Mouse (Mus musculus): ENCODE measurements at regions not wholly inside any gene's neighbourhood (a gene's known extent, or its start where the extent isn't known, plus 50 kb on each side); places are given as distances from the start of the nearest gene placed in this dataset.

DNA sequence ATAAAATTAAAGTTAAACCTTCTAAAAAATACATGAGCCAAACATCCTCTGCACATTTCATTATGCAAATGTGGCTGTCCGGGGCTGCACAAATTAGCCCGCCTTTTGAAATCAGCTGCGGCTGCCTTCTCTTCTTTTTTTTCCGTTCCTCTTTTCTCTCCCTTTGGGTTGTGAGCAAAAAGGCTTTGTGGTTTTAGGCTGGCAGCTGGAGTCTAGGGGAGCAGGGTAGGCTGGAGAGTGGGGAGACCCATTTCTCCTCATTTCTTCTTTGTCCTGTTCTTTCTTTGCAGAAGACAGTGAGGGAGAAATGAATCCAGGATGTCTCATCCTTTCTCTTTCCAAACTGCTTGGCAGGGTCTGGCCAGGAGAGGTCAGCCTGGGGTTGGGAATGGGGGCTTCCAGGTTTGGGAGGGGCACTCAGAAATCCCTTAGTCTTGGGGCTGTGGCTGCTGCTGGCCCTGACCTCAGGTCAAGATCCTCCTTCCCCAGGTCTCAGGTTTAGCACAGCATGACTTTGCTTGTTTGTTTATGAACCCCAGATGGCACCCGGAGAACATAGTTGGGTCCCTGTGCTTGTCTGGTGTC is 163.2 kb upstream of the 4931429L15Rik start:
- no peak for TF ChIP-seq CTCF (IDR thresholded peaks at IDR 0.05; ENCODE audit: low read depth)
- TF ChIP-seq EP300 (IDR thresholded peaks at IDR 0.05; ENCODE audit: low read depth) = no peak

All from liver, postnatal 0 days (tissue).